Mouse (Mus musculus): Measurements from ENCODE around the gene Glg1. TPM values are rescaled to one million over a fixed set of nuclear protein-coding genes. Genes with fewer than 3 reads are reported as not detected.
"Not testable (repeated sequence)": the region's sequence is repeated elsewhere in the genome, so short reads cannot be mapped to it uniquely, and the experiment has no call there.

The Glg1 gene
- 10 to 100 TPM; 31.1 to 39.6 TPM for total RNA-seq (2021)
- long read RNA-seq, experiment 1, full-length matches to known transcripts: 31 of 42 reads
- long read RNA-seq, experiment 1, partial matches to known transcripts: 1 of 42 reads
- long read RNA-seq, experiment 1, other reads (novel, unspliced or antisense): 10 of 42 reads
- long read RNA-seq, experiment 2, full-length matches to known transcripts: 21 of 31 reads
- long read RNA-seq, experiment 2, partial matches to known transcripts: 3 of 31 reads
- long read RNA-seq, experiment 2, other reads (novel, unspliced or antisense): 7 of 31 reads

- Histone ChIP-seq H3K4me3 (peak within 1 kb of the TSS; percentile 74), H3K27ac (peak within 1 kb of the TSS; percentile 96)
- TF ChIP-seq CTCF (IDR thresholded peaks at IDR 0.05): no peak
- intact Hi-C loops (cut with DNase I): loop anchor here (5.0 to 10.0 kb wide), 2 partner anchors 52 to 104 kb away; no protein-coding TSS in a partner anchor
- DNase-seq: peak; percentile 96
These were observed at the start of gene Glg1 for GRCm38 (mm10) chr8:111258631-111259407. Gene Glg1 (minus strand): TSS chr8:111259216.

- Histone ChIP-seq H3K27ac (no peak overlapping the region), H3K4me3 (no peak overlapping the region)
- DNase-seq: peak; percentile 23
- no peak for TF ChIP-seq CTCF (IDR thresholded peaks at IDR 0.05)
- intact Hi-C loops (cut with DNase I): no loop called here
These were observed 46.2 kb upstream of the Glg1 start for GRCm38 (mm10) chr8:111305031-111305730.

GRCm38 (mm10) chr8:111304359-111304758 lies 45.3 kb upstream of the Glg1 start:
- no peak for TF ChIP-seq CTCF (IDR thresholded peaks at IDR 0.05)
- Histone ChIP-seq H3K4me3 (no peak overlapping the region), H3K27ac (no peak overlapping the region)
- intact Hi-C loops (cut with DNase I): no loop called here
- no peak for DNase-seq

- DNase-seq; intact Hi-C loops (cut with DNase I); H3K27ac ChIP-seq; H3K4me3 ChIP-seq: not testable (repeated sequence)
These were observed 44.2 kb upstream of the Glg1 start for GRCm38 (mm10) chr8:111303076-111303803.

GRCm38 (mm10) chr8:111300597-111301546 lies 41.9 kb upstream of the Glg1 start:
- no peak for DNase-seq

GRCm38 (mm10) chr8:111299821-111300568 lies 41.0 kb upstream of the Glg1 start, which contains the start of gene Rfwd3:
Gene Rfwd3 (minus strand): TSS chr8:111300222.
- peak; percentile 98 for DNase-seq
- TF ChIP-seq CTCF (IDR thresholded peaks at IDR 0.05): peak; percentile 20; the same call in 1 of the 2 replicates
- H3K4me3 ChIP-seq: peak within 1 kb of the TSS; percentile 96
- H3K27ac ChIP-seq: peak within 1 kb of the TSS; percentile 92
- intact Hi-C loops (cut with DNase I): no loop called here

More at GRCm38 (mm10) chr8:111300597-111301546, 41.9 kb upstream of the Glg1 start:
- peak; percentile 47 for TF ChIP-seq CTCF (IDR thresholded peaks at IDR 0.05)
- intact Hi-C loops (cut with DNase I): no loop called here
- no peak overlapping the region for H3K27ac ChIP-seq
- peak overlapping the region; percentile 96 for H3K4me3 ChIP-seq

GRCm38 (mm10) chr8:111299363-111299820 lies 40.4 kb upstream of the Glg1 start:
- peak; percentile 65 for DNase-seq
- intact Hi-C loops (cut with DNase I): no loop called here
- TF ChIP-seq CTCF (IDR thresholded peaks at IDR 0.05): no peak
- Histone ChIP-seq H3K4me3 (peak overlapping the region; percentile 96), H3K27ac (peak overlapping the region; percentile 92)

- no peak for DNase-seq
- Histone ChIP-seq H3K27ac (no peak overlapping the region), H3K4me3 (no peak overlapping the region)
- intact Hi-C loops (cut with DNase I): no loop called here
- TF ChIP-seq CTCF (IDR thresholded peaks at IDR 0.05): no peak
These were observed 39.0 kb upstream of the Glg1 start for GRCm38 (mm10) chr8:111298011-111298410.

GRCm38 (mm10) chr8:111291733-111292132 lies 32.7 kb upstream of the Glg1 start:
- no peak for DNase-seq
- no peak overlapping the region for H3K27ac ChIP-seq
- no peak for TF ChIP-seq CTCF (IDR thresholded peaks at IDR 0.05)
- intact Hi-C loops (cut with DNase I): no loop called here
- no peak overlapping the region for H3K4me3 ChIP-seq

- no peak for TF ChIP-seq CTCF (IDR thresholded peaks at IDR 0.05)
- no peak overlapping the region for H3K27ac ChIP-seq
- intact Hi-C loops (cut with DNase I): no loop called here
- no peak for DNase-seq
- no peak overlapping the region for H3K4me3 ChIP-seq
These were observed 31.6 kb upstream of the Glg1 start for GRCm38 (mm10) chr8:111290586-111290985.
